Mouse (Mus musculus) heart, embryonic 16.5 days (tissue): ENCODE measurements around the gene Polr1b. TPM values are rescaled to one million over a fixed set of nuclear protein-coding genes. Genes with fewer than 3 reads are reported as not detected.

Experiments
- ATAC-seq: fragments of 200-750 bp; cut with Nextera tagmentation; replicated peaks from 2 replicates; pipeline ENCODE4 v1.8.0; 2017; ENCODE audit warnings: moderate number of reproducible peaks; ENCODE audit not compliant: insufficient read depth, low FRiP score; ENCODE audit errors: extremely low read depth
- H3K27ac ChIP-seq: fragments of 300-500 bp; sonication (generic); 2 replicates; pipeline ENCODE4 v1.5.1; 2014; ENCODE audit warnings: mild to moderate bottlenecking, low read length, control low read depth, moderate library complexity
- H3K27me3 ChIP-seq: fragments of 300-500 bp; sonication (generic); 2 replicates; pipeline ENCODE4 v1.6.1; 2014; ENCODE audit warnings: low read length, mixed read lengths; ENCODE audit not compliant: control insufficient read depth, insufficient read depth
- H3K36me3 ChIP-seq: fragments of 300-500 bp; sonication (generic); 2 replicates; pipeline ENCODE4 v1.6.1; 2014; ENCODE audit not compliant: control insufficient read depth, insufficient read depth
- H3K4me1 ChIP-seq: fragments of 300-500 bp; sonication (generic); 2 replicates; pipeline ENCODE4 v1.6.1; 2014; ENCODE audit warnings: low read length, mixed read lengths; ENCODE audit not compliant: control insufficient read depth, insufficient read depth
- H3K4me2 ChIP-seq: fragments of 300-500 bp; sonication (generic); 2 replicates; pipeline ENCODE4 v1.6.1; 2014; ENCODE audit warnings: low read depth, mild to moderate bottlenecking, control low read depth, low read length
- H3K4me3 ChIP-seq: fragments of 300-500 bp; sonication (generic); 2 replicates; pipeline ENCODE4 v1.5.1; 2014; ENCODE audit warnings: mild to moderate bottlenecking, control low read depth, low read length
- H3K9ac ChIP-seq: fragments of 300-500 bp; sonication (generic); 2 replicates; pipeline ENCODE4 v1.6.1; 2014; ENCODE audit warnings: low read length, control low read depth
- H3K9me3 ChIP-seq: fragments of 300-500 bp; sonication (generic); replicated peaks from 2 replicates; pipeline ENCODE4 v1.6.1; 2016; ENCODE audit warnings: low read length; ENCODE audit not compliant: control insufficient read depth
- WGBS: fragments of 180-500 bp; shearing (Covaris S2); extraction: QIAGEN DNeasy Blood & Tissue Kit; methylation state at CpG from one replicate; pipeline ENCODE4 v1.1.7; 2014; 5-methylcytosine and 5-hydroxymethylcytosine counted together
- polyA plus RNA-seq: library from polyadenylated mRNA; unstranded; fragments of >200 nt; fragmentation: Nextera tagmentation; extraction: Ambion mirVana; gene quantifications from 2 replicates; pipeline ENCODE4 v1.2.1, GENCODE M21; 2015

Polr1b gene
- polyA plus RNA-seq, 1 experiment from 2014 or later, result 16.0 TPM

GRCm38 (mm10) chr2:129130776-129131175 lies 30.0 kb downstream of the Polr1b start:
- peaks cover 32% of the 10 kb centered on the region for H3K36me3 ChIP-seq
- ATAC-seq, result no peak
- H3K27me3 ChIP-seq, result no peaks in the 10 kb centered on the region
- H3K27ac ChIP-seq, result no peak overlapping the region; the same call in 1 of the 2 replicates
- peaks cover 12% of the 10 kb centered on the region for H3K4me1 ChIP-seq
- 95% methylated on average over 2 of the region's 2 CpGs for WGBS
- H3K9ac ChIP-seq, result no peak overlapping the region
- no peak overlapping the region for H3K4me3 ChIP-seq
- H3K4me2 ChIP-seq, result peak overlapping the region; percentile 82; the same call in 1 of the 2 replicates
- peaks cover 8% of the 10 kb centered on the region for H3K9me3 ChIP-seq

GRCm38 (mm10) chr2:129132231-129132630 lies 31.4 kb downstream of the Polr1b start:
- ATAC-seq, result no peak
- Histone ChIP-seq H3K27me3 (no peaks in the 10 kb centered on the region), H3K4me2 (no peak overlapping the region), H3K4me1 (peaks cover 12% of the 10 kb centered on the region), H3K9me3 (peaks cover 8% of the 10 kb centered on the region), H3K27ac (no peak overlapping the region), H3K36me3 (peaks cover 22% of the 10 kb centered on the region), H3K9ac (no peak overlapping the region), H3K4me3 (no peak overlapping the region)
- 90% methylated on average over 7 of the region's 7 CpGs for WGBS

DNA sequence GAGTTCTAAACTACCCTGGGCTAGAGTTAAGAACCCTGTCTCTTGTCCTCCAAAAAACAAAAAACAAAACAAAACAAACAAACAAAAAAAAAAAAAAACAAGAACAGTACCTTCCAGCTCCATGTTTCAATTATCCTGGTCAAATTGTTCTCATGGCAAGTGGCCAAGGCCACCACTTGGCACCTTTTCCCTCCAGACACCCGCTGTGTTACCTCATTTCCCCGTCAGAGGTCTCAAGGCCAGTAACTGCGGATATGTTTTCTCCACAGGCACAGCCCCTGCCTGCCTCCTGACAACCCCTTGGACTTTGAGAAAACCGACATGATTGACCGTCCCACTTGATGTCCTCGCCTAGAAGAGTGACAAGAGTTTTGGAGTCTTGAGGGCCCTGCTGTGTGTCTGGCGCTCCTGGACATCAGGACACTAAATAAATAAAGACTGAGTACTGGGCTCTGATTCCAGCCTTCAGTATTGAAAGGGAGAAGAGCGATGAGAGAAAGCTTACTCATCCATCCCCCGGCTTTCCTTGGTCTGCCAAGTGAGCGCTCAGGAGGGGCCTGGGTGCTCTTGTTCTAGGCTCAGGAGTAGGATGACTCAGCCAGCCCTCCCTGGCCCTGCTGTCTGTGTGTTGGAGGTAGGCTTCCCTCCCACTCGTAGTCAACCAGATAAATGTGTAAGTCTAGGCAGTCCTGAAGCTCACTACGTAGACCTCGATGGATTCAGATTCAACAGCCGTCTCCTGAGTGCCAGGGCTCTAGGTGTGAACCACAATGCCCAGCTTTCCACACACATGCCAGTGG lies 32.4 kb downstream of the Polr1b start:
- H3K9ac ChIP-seq, result no peak overlapping the region
- no peak for ATAC-seq

GRCm38 (mm10) chr2:129139906-129140305 lies 39.1 kb downstream of the Polr1b start:
- Histone ChIP-seq H3K27ac (no peak overlapping the region), H3K4me1 (no peaks in the 10 kb centered on the region), H3K9me3 (no peaks in the 10 kb centered on the region), H3K4me2 (no peak overlapping the region), H3K4me3 (no peak overlapping the region), H3K27me3 (no peaks in the 10 kb centered on the region), H3K36me3 (no peaks in the 10 kb centered on the region), H3K9ac (no peak overlapping the region)
- 80% methylated on average over 10 of the region's 10 CpGs for WGBS
- no peak for ATAC-seq

More for the DNA sequence above, 32.4 kb downstream of the Polr1b start:
- H3K4me3 ChIP-seq, result no peak overlapping the region
- 95% methylated on average over 14 of the region's 14 CpGs for WGBS
- H3K9me3 ChIP-seq, result peaks cover 8% of the 10 kb centered on the region
- no peaks in the 10 kb centered on the region for H3K27me3 ChIP-seq
- peaks cover 12% of the 10 kb centered on the region for H3K4me1 ChIP-seq
- peaks cover 20% of the 10 kb centered on the region for H3K36me3 ChIP-seq
- no peak overlapping the region for H3K27ac ChIP-seq
- no peak overlapping the region for H3K4me2 ChIP-seq

DNA sequence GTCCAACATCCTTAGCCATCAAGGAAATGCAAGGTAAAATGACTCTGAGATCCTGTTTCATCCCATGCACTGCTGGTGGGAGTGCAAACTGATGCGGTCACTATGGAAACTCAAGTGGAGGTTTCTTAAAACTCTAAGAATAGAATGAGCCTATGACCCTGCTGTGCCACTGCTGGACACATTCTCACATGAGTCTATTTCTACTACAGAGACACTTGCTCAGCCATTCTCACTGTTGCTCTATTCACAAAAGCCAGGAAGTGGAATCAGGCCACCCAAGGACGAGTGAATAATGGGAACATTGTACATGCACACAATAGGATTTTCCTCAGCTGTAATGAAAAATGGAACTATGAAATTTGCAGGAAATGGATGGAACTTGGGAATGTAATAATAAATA lies 48.0 kb downstream of the Polr1b start:
- Histone ChIP-seq H3K4me1 (no peaks in the 10 kb centered on the region), H3K27me3 (no peaks in the 10 kb centered on the region), H3K4me3 (no peak overlapping the region), H3K27ac (no peak overlapping the region), H3K36me3 (no peaks in the 10 kb centered on the region), H3K4me2 (no peak overlapping the region), H3K9me3 (no peaks in the 10 kb centered on the region), H3K9ac (no peak overlapping the region)
- ATAC-seq, result no peak
- 41% methylated on average over 2 of the region's 2 CpGs for WGBS

GRCm38 (mm10) chr2:129150386-129150785 lies 49.6 kb downstream of the Polr1b start:
- no peaks in the 10 kb centered on the region for H3K9me3 ChIP-seq
- WGBS, result 70% methylated on average over 5 of the region's 5 CpGs
- no peak overlapping the region for H3K9ac ChIP-seq
- no peaks in the 10 kb centered on the region for H3K4me1 ChIP-seq
- no peak overlapping the region for H3K27ac ChIP-seq
- H3K36me3 ChIP-seq, result no peaks in the 10 kb centered on the region
- H3K4me2 ChIP-seq, result no peak overlapping the region
- no peak for ATAC-seq
- H3K4me3 ChIP-seq, result no peak overlapping the region
- H3K27me3 ChIP-seq, result no peaks in the 10 kb centered on the region

DNA sequence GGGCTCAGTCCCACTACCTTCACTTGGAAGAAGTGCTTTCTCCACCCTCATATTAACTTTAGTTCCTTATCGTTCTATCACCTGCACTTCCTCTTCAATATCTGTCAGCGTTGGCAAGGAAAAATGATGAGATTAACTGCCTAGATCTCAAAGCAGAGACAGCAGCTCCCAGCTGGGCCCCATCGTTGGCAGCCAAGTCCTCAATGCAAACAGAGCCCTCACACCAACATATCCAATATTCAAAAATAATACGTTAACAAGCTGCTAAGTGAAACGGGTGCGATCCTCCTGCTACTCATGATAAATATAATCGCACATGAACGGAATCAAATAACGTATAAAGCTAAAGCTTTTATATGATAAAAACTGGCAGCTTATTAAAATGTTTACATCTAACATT lies 50.3 kb downstream of the Polr1b start:
- Histone ChIP-seq H3K4me3 (no peak overlapping the region), H3K36me3 (no peaks in the 10 kb centered on the region), H3K27ac (no peak overlapping the region), H3K27me3 (no peaks in the 10 kb centered on the region), H3K9me3 (no peaks in the 10 kb centered on the region), H3K9ac (no peak overlapping the region), H3K4me2 (no peak overlapping the region), H3K4me1 (no peaks in the 10 kb centered on the region)
- WGBS, result 75% methylated on average over 9 of the region's 9 CpGs
- no peak for ATAC-seq

- H3K27me3 ChIP-seq, result no peaks in the 10 kb centered on the region
- H3K4me1 ChIP-seq, result no peaks in the 10 kb centered on the region
- H3K4me2 ChIP-seq, result no peak overlapping the region
- H3K36me3 ChIP-seq, result no peaks in the 10 kb centered on the region
- H3K4me3 ChIP-seq, result no peak overlapping the region
- ATAC-seq, result no peak
- H3K9me3 ChIP-seq, result no peaks in the 10 kb centered on the region
- H3K9ac ChIP-seq, result no peak overlapping the region
- WGBS, result 73% methylated on average over 1 of the region's 1 CpGs
- no peak overlapping the region for H3K27ac ChIP-seq
Observed at GRCm38 (mm10) chr2:129152751-129153150, 52.0 kb downstream of the Polr1b start.

DNA sequence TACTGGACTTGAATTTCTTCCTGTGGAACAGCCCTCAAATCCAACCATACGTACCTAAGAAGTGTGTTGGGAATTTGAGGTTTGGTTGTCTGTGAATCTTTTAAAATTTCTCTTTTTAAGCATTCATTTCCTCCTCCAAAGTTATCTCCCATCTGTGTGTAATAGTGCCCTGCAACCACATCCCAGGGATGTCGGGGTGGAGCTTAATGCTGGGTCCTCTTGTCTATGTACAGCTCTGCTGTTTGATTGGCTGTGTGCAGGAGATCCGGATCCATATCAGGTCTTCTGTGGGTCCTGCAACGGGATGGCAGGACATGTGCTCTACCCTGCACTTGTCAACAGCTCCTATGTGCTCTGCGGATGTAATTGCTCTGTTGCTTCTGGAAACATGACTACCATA lies 64.0 kb downstream of the Polr1b start:
- H3K27ac ChIP-seq, result no peak overlapping the region
- H3K4me3 ChIP-seq, result no peak overlapping the region
- WGBS, result 65% methylated on average over 5 of the region's 5 CpGs
- H3K4me2 ChIP-seq, result no peak overlapping the region
- peaks cover 9% of the 10 kb centered on the region; the same call in 1 of the 2 replicates for H3K4me1 ChIP-seq
- no peak overlapping the region for H3K9ac ChIP-seq
- ATAC-seq, result no peak
- no peaks in the 10 kb centered on the region for H3K27me3 ChIP-seq
- H3K36me3 ChIP-seq, result no peaks in the 10 kb centered on the region
- peaks cover 3% of the 10 kb centered on the region; the same call in 1 of the 2 replicates for H3K9me3 ChIP-seq
